Mouse (Mus musculus): ENCODE results near the gene Slc25a42.

DNA sequence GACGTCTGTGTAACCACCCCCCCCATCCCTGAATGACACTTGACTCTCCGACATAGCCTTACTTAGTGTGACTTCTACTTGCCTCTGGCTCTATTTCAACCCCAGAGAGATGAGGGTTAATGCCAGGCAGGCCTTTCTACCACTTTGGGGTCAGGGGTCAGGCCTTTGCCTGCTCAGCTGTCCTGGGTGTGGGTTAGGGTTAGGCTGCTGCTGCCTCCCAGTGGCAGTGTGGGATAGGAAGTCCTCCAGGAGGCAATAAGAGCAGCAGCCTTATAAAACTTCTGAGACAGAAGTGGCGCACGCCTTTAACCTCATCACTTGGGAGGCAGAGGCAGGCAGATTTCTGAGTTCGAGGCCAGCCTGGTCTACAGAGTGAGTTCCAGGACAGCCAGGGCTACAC is 28.5 kb upstream of the Slc25a42 start:
- TF ChIP-seq HCFC1 (IDR thresholded peaks at IDR 0.05; ENCODE audit: low read depth, low read length) (no peak), POLR2A (IDR thresholded peaks at IDR 0.05; ENCODE audit: low read depth, low read length) (no peak), ZNF384 (IDR thresholded peaks at IDR 0.05; ENCODE audit: low read depth, low read length) (no peak), EP300 (IDR thresholded peaks at IDR 0.05; ENCODE audit: low read length) (no peak), CTCF (conservative IDR thresholded peaks at IDR 0.05 in 1 of 2, IDR thresholded peaks at IDR 0.05 in 1 of 2; ENCODE audit: low read depth in 2 of 2, low read length in 2 of 2) (peak in 1 of 2 experiments; percentile 51; a peak in 2 of 4 replicates), POLR2AphosphoS2 (IDR thresholded peaks at IDR 0.05; ENCODE audit: low read depth, low read length) (no peak), RAD21 (IDR thresholded peaks at IDR 0.05; ENCODE audit: low read depth, low read length) (peak; percentile 45), NELFE (IDR thresholded peaks at IDR 0.05; ENCODE audit: low read depth, low read length) (no peak), BHLHE40 (IDR thresholded peaks at IDR 0.05; ENCODE audit: low read depth, low read length) (no peak), CHD1 (IDR thresholded peaks at IDR 0.05; ENCODE audit: low read depth, low read length) (no peak), TBP (conservative IDR thresholded peaks at IDR 0.05; ENCODE audit: low read depth, low read length) (no peak), MXI1 (IDR thresholded peaks at IDR 0.05; ENCODE audit: low read depth, low read length) (no peak), ZC3H11A (IDR thresholded peaks at IDR 0.05; ENCODE audit: low read depth, low read length) (no peak)

Data from CH12.LX (cell line).